Mouse (Mus musculus): ENCODE measurements around the gene Capn11. TPM values are rescaled to one million over a fixed set of nuclear protein-coding genes. Genes with fewer than 3 reads are reported as not detected.

Gene Capn11
- total and polyA plus RNA-seq, 2 experiments from 2014 or later: 1.3 to 1.5 TPM

DNA sequence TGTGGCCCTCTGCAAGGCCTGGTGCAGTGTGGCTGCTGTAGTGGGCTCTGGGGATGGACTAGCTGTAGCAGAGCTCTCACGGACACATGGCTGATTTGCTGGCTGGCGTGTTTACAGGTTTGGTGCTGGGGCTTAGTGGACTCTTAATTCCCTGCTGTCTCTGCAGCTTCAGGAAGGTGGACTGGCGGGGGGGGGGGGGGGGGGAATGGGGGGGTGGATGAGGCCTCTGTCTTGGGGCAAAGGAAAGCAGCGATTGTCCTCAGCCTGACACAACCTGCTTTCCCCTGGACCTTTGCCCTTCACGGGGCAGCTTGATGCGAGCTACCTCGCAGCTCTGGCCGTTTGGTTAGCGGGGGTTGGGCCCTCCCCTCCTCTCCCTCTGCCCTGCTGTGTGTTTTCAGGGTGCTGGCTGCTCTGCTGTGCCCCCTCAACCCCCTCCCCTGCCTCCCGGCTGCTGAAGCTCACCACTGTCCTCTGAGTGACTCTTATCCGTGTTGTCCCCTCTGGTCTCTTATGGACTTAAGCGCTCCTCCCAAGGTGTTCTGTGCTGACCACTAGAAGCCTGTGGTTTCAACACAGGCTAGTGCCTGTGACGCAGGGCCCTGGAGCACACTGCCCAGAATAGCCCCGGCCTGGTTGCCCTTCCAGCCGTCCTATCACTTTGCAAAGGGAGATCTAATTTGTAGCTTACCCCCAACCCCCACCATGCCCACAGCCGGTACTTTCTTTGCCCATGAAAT lies 41.5 kb upstream of the Capn11 start:
- H3K9ac ChIP-seq: no peak overlapping the region
- DNase-seq (no peak), ATAC-seq (no peak)
- WGBS: 50% methylated on average over 11 of the region's 16 CpGs
- H3K27me3 ChIP-seq (ENCODE audit: insufficient read depth, low read length): no peaks in the 10 kb centered on the region
- H3K4me1 ChIP-seq (ENCODE audit: insufficient read depth): no peaks in the 10 kb centered on the region
- H3K36me3 ChIP-seq (ENCODE audit: insufficient read depth): peaks cover 10% of the 10 kb centered on the region
- H3K4me2 ChIP-seq (ENCODE audit: low read depth): no peak overlapping the region
- TF ChIP-seq CTCF (IDR thresholded peaks at IDR 0.05; ENCODE audit: low read depth): no peak
- H3K9me3 ChIP-seq (ENCODE audit: low read length): no peaks in the 10 kb centered on the region
- no peak overlapping the region for H3K27ac ChIP-seq (ENCODE audit: low read depth, low read length)
- no peak overlapping the region for H3K4me3 ChIP-seq (ENCODE audit: low read depth, low read length)

DNA sequence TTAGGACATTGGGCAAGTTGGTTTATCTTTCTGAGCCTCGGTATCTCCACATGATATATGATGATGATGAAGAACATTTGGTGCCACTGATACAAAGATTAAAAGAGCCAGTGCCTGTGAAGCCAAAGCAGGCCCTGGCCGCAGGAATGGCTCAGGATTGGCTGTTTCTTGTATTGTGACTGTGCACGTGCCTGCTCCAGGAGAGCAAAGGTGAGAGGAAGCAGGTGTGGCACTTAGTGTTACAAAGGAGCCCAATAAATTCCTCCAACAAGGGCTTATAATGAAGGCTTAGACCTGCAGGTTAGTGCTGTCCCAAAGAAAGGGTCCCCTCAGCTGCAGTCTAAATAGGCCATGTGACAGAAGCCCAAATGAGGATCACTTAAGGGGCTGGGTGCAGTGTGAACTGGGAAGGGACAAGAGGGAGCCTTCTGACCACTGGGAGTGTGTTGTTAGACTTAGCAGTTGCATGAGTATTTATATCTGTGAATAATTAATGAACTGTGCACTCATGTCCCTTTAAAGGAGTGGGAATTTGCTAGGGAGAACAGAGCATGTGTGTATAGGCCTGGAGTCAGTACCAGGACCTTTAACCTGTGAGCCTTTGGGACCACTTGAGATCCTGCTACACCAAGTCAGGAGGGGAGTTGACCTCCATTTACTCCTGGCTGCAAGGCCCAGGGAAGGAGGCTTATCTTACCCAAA lies 40.1 kb upstream of the Capn11 start:
- Histone ChIP-seq H3K9me3 (ENCODE audit: low read length) (no peaks in the 10 kb centered on the region), H3K4me3 (ENCODE audit: low read depth, low read length) (no peak overlapping the region), H3K4me1 (ENCODE audit: insufficient read depth) (no peaks in the 10 kb centered on the region), H3K27ac (ENCODE audit: low read depth, low read length) (no peak overlapping the region), H3K36me3 (ENCODE audit: insufficient read depth) (peaks cover 10% of the 10 kb centered on the region), H3K9ac (no peak overlapping the region), H3K4me2 (ENCODE audit: low read depth) (no peak overlapping the region), H3K27me3 (ENCODE audit: insufficient read depth, low read length) (no peaks in the 10 kb centered on the region)
- no peak for ATAC-seq
- DNase-seq: no peak
- 92% methylated on average over 3 of the region's 3 CpGs for WGBS
- TF ChIP-seq CTCF (IDR thresholded peaks at IDR 0.05; ENCODE audit: low read depth): no peak

DNA sequence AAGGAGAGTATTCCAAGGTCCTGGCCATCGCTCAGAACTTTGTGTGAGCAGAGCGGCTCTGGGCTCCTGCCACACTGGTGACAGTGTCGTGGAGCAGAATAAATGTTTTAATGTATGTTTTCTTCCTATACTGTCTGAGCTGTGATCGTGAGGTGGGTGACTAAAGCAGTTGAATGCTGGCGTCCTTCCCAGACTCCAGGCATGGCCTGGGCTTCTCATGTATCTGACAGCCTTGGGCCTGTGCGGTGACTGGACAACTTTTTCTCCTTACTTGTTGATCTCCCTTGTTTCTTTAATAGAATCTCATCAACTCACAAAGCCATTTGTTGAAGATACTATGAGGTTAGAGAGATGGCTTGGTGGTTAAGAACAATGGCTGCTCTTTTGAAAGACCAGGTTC lies 39.2 kb upstream of the Capn11 start:
- ATAC-seq (no peak), DNase-seq (no peak)
- Histone ChIP-seq H3K27me3 (ENCODE audit: insufficient read depth, low read length) (no peaks in the 10 kb centered on the region), H3K4me1 (ENCODE audit: insufficient read depth) (no peaks in the 10 kb centered on the region), H3K36me3 (ENCODE audit: insufficient read depth) (peaks cover 10% of the 10 kb centered on the region), H3K4me3 (ENCODE audit: low read depth, low read length) (no peak overlapping the region), H3K27ac (ENCODE audit: low read depth, low read length) (no peak overlapping the region), H3K9me3 (ENCODE audit: low read length) (no peaks in the 10 kb centered on the region), H3K4me2 (ENCODE audit: low read depth) (no peak overlapping the region), H3K9ac (no peak overlapping the region)
- no peak for TF ChIP-seq CTCF (IDR thresholded peaks at IDR 0.05; ENCODE audit: low read depth)
- WGBS: 81% methylated on average over 6 of the region's 6 CpGs

DNA sequence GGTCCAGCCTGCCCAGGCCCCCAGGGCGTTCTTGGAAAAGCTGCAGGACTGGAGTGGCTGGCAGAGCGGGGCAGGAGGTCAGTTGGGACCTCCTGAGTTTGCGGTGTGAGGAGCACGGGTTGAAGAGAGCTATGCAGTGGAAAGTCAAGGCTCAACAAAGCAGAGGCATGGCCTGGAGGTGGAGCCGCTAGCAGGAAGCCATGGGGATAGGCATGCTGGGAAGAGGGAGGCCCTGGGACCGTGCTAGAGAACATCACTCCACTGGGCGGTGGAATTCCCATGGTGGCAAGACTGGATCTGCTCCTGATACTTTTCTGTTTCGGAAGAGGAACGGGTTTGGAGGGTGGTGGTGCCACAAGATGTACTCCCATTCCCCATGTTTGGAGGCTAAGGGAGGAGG lies 37.9 kb upstream of the Capn11 start:
- DNase-seq: no peak
- Histone ChIP-seq H3K9me3 (ENCODE audit: low read length) (no peaks in the 10 kb centered on the region), H3K27ac (ENCODE audit: low read depth, low read length) (no peak overlapping the region), H3K4me1 (ENCODE audit: insufficient read depth) (no peaks in the 10 kb centered on the region), H3K4me3 (ENCODE audit: low read depth, low read length) (no peak overlapping the region), H3K36me3 (ENCODE audit: insufficient read depth) (peaks cover 10% of the 10 kb centered on the region), H3K27me3 (ENCODE audit: insufficient read depth, low read length) (no peaks in the 10 kb centered on the region), H3K9ac (no peak overlapping the region), H3K4me2 (ENCODE audit: low read depth) (no peak overlapping the region)
- ATAC-seq: no peak
- no peak for TF ChIP-seq CTCF (IDR thresholded peaks at IDR 0.05; ENCODE audit: low read depth)
- 95% methylated on average over 9 of the region's 9 CpGs for WGBS

DNA sequence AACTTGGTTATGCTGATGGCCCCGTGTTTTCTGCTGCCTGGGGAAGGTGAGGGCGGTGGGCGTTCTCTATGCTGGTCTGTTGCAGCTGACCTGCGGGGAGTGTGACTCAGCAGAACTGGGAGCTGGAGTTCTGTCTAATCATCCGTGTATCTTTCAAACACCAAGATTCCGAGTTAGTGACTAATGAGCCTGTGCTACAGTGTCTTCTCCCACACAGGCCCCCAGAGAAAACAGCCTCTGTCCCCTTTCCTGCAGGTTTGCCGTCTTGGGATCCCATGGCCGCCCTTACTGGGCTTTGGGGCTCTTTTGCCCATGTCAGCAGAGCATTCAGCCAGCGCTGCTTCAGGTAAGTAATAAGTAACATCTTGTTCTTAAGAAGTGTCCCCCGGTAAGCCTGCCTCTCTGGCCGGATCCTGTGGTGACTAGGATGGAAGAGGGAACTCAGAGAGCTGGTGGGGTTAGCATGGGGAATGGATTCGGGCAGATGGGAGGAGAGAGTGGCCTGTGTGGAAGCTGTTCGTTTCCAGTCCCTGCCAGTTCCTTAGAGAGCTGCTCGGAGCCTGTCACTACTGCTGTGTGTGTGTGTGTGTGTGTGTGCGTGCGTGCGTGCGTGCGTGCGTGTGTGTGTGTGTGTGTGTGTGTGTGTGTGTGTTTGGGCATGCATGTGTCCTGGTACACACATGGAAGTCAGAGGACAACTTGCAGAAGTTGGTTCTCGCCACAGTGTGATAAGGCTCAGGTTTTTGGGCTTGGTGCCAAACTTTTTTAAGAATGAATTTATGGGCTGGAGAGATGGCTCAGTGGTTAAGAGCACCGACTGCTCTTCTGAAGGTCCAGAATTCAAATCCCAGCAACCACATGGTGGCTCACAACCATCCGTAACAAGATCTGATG lies 36.3 kb upstream of the Capn11 start:
- WGBS: 73% methylated on average over 23 of the region's 23 CpGs
- ATAC-seq: no peak
- Histone ChIP-seq H3K27ac (ENCODE audit: low read depth, low read length) (no peak overlapping the region), H3K4me3 (ENCODE audit: low read depth, low read length) (no peak overlapping the region), H3K36me3 (ENCODE audit: insufficient read depth) (peaks cover 10% of the 10 kb centered on the region), H3K27me3 (ENCODE audit: insufficient read depth, low read length) (no peaks in the 10 kb centered on the region), H3K9ac (no peak overlapping the region), H3K4me2 (ENCODE audit: low read depth) (no peak overlapping the region), H3K4me1 (ENCODE audit: insufficient read depth) (no peaks in the 10 kb centered on the region), H3K9me3 (ENCODE audit: low read length) (no peaks in the 10 kb centered on the region)
- DNase-seq: no peak
- TF ChIP-seq CTCF (IDR thresholded peaks at IDR 0.05; ENCODE audit: low read depth): no peak

DNA sequence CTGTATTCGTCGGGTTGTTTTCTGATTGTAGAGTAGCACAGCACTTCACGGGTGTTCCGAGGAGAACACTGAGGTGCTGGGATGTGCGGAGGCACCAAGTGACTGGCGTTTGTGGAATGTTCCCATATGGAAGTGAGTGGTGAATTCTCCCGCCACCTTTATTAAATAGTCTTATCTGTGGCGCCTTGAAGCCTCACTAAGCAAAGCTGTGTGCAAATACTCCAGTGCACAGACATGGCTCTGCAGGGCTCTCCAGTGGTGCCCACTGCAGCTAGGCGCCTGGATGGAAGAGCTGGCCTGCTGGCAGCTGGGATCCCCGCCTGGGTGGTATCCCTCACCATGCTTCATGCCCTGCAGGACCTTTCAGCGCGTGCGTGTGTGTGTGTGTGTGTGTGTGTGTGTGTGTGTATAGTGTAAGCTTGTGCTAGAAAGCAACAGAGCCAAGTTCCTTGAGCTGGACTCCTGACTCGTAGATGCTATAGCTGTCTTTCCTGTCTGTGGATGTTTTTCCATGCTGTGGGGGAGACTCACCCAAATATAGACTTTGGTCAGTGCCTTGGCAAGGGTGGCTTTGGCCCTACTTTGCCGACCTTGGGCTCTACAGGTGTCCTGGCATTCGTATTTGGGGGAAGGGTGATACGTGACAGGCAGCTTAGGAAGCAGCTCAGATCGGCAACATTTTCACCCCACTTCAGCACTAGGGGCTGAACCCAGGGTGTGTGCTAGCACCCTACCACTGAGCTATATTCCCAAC lies 34.9 kb upstream of the Capn11 start:
- WGBS: 83% methylated on average over 18 of the region's 18 CpGs
- TF ChIP-seq CTCF (IDR thresholded peaks at IDR 0.05; ENCODE audit: low read depth): no peak
- no peak overlapping the region for H3K9ac ChIP-seq
- H3K9me3 ChIP-seq (ENCODE audit: low read length): no peaks in the 10 kb centered on the region
- no peak overlapping the region for H3K4me3 ChIP-seq (ENCODE audit: low read depth, low read length)
- peaks cover 10% of the 10 kb centered on the region for H3K36me3 ChIP-seq (ENCODE audit: insufficient read depth)
- no peak for DNase-seq
- ATAC-seq: no peak
- no peak overlapping the region for H3K4me2 ChIP-seq (ENCODE audit: low read depth)
- H3K4me1 ChIP-seq (ENCODE audit: insufficient read depth): no peaks in the 10 kb centered on the region
- H3K27me3 ChIP-seq (ENCODE audit: insufficient read depth, low read length): no peaks in the 10 kb centered on the region
- H3K27ac ChIP-seq (ENCODE audit: low read depth, low read length): no peak overlapping the region

Data from forebrain, postnatal 0 days (tissue).